Mouse (Mus musculus) embryonic facial prominence, embryonic 15.5 days (tissue): Measurements from ENCODE around the gene Plekhj1. TPM values are rescaled to one million over a fixed set of nuclear protein-coding genes. Genes with fewer than 3 reads are reported as not detected.

Experiments
- ATAC-seq: fragments of 200-750 bp; cut with Nextera tagmentation; 2 replicates; pipeline ENCODE4 v1.8.0; 2017; ENCODE audit warnings: low read depth, moderate TSS enrichment; ENCODE audit not compliant: insufficient number of reproducible peaks, low FRiP score, low TSS enrichment
- H3K27ac ChIP-seq: fragments of 300-500 bp; sonication (generic); replicated peaks from 2 replicates; pipeline ENCODE4 v1.5.1; 2015; ENCODE audit warnings: mild to moderate bottlenecking, inconsistent platforms
- H3K27me3 ChIP-seq: fragments of 300-500 bp; sonication (generic); 2 replicates; pipeline ENCODE4 v1.6.1; 2015; ENCODE audit warnings: inconsistent platforms
- H3K36me3 ChIP-seq: fragments of 300-500 bp; sonication (generic); 2 replicates; pipeline ENCODE4 v1.6.1; 2015; ENCODE audit warnings: mild to moderate bottlenecking, inconsistent platforms
- H3K4me1 ChIP-seq: fragments of 300-500 bp; sonication (generic); 2 replicates; pipeline ENCODE4 v1.6.1; 2015; ENCODE audit warnings: inconsistent platforms
- H3K4me2 ChIP-seq: fragments of 300-500 bp; sonication (generic); replicated peaks from 2 replicates; pipeline ENCODE4 v1.6.1; 2015; ENCODE audit warnings: mild to moderate bottlenecking, inconsistent platforms
- H3K4me3 ChIP-seq: fragments of 300-500 bp; sonication (generic); replicated peaks from 2 replicates; pipeline ENCODE4 v1.5.1; 2015; ENCODE audit warnings: mild to moderate bottlenecking, inconsistent platforms
- H3K9ac ChIP-seq: fragments of 300-500 bp; sonication (generic); 2 replicates; pipeline ENCODE4 v1.6.1; 2015; ENCODE audit warnings: inconsistent platforms
- H3K9me3 ChIP-seq: fragments of 300-500 bp; sonication (generic); replicated peaks from 2 replicates; pipeline ENCODE4 v1.6.1; 2016; ENCODE audit warnings: inconsistent platforms
- WGBS: fragments of 180-500 bp; shearing (Covaris S2); methylation state at CpG from one replicate; pipeline ENCODE4 v1.1.7; 2015; 5-methylcytosine and 5-hydroxymethylcytosine counted together
- polyA plus RNA-seq: library from polyadenylated mRNA; unstranded; fragments of >200 nt; fragmentation: Nextera tagmentation; extraction: Ambion mirVana; gene quantifications from 2 replicates; pipeline ENCODE4 v1.2.1, GENCODE M21; 2015

The Plekhj1 gene
- polyA plus RNA-seq: 121 and 125 TPM in 2 replicates

DNA sequence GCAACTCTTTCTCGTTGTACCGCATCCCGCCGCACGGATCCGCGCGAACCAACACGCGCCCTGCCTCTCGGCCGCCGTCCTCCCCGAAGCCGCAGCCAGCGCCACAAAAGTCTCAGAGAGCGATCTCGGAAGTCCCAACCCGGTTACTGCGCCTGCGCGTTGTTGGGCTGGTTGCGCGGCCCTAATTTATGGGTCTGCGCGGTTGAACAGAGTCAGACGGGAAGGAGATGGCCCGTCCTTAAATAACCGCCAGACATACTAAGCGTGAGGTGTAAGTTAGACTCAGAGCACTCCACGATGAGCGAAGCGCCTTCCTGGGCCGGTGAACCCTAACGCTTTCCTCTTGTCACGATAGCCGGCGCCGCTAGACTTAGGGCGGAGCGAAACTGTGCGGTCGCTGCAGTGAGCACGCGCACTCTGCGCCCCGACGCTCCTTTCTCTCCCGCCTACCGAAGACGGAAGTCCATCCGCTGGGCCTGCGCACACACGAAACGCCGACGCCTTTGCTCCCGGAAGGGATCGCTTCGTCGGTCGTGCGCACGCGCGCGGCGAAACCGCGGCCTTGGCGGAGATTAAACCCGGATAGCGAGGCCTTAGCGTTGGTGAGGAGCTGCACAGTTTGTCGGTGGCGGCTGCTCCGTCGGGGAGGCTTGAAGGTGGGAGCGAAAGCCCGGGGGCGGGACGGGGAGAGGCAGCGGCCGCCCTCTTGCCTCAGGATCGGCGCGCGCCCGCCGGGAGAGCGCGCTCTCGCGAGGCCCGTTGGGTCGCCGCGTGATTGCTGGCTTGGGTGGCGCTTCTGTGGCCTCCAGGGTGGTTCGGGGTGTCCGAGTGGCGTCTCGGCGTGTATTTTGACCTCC, at the start of gene Plekhj1, which contains the start of gene Sf3a2:
Plekhj1 (minus strand) TSS at position 477 of the 857 bp plus-strand sequence.
Sf3a2 (plus strand) TSS at position 49 of the 857 bp plus-strand sequence.
- H3K36me3 ChIP-seq: peaks cover 56% of the 10 kb centered on the region
- no peaks in the 10 kb centered on the region for H3K27me3 ChIP-seq
- peak within 1 kb of the TSS; percentile 94 for H3K4me3 ChIP-seq
- H3K4me1 ChIP-seq: peaks cover 33% of the 10 kb centered on the region
- peak within 1 kb of the TSS; percentile 92 for H3K9ac ChIP-seq
- H3K4me2 ChIP-seq: peak within 1 kb of the TSS; percentile 69
- under 1% methylated on average over 102 of the region's 104 CpGs for WGBS
- no peaks in the 10 kb centered on the region for H3K9me3 ChIP-seq
- H3K27ac ChIP-seq: peak within 1 kb of the TSS; percentile 99
- ATAC-seq: peak; percentile 92

DNA sequence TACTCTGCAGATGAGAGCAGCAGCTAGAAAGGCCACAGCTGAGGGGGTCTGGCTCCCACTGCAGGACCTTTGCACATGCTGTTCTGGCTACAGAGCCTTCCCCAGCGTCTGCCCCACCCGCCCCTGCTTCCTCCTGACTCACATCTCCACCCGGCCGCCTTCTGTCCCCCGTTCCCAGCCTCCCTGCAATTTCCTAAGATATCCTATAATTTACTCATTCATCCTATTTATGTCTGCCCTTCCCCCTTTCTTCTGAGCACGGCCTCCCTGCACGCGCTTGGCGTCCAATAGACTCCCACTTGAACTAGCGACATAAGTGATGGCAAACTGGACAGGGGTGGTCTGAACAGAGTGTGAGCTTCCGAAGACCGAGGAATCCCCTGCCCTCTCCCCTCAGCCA, 47.3 kb upstream of the Plekhj1 start:
- no peak for ATAC-seq
- 67% methylated on average over 12 of the region's 12 CpGs for WGBS
- peaks cover 39% of the 10 kb centered on the region for H3K27me3 ChIP-seq
- H3K4me1 ChIP-seq: peaks cover 11% of the 10 kb centered on the region
- no peak overlapping the region for H3K9ac ChIP-seq
- H3K36me3 ChIP-seq: no peaks in the 10 kb centered on the region
- H3K9me3 ChIP-seq: no peaks in the 10 kb centered on the region
- H3K4me3 ChIP-seq: no peak overlapping the region
- H3K27ac ChIP-seq: no peak overlapping the region
- no peak overlapping the region for H3K4me2 ChIP-seq

DNA sequence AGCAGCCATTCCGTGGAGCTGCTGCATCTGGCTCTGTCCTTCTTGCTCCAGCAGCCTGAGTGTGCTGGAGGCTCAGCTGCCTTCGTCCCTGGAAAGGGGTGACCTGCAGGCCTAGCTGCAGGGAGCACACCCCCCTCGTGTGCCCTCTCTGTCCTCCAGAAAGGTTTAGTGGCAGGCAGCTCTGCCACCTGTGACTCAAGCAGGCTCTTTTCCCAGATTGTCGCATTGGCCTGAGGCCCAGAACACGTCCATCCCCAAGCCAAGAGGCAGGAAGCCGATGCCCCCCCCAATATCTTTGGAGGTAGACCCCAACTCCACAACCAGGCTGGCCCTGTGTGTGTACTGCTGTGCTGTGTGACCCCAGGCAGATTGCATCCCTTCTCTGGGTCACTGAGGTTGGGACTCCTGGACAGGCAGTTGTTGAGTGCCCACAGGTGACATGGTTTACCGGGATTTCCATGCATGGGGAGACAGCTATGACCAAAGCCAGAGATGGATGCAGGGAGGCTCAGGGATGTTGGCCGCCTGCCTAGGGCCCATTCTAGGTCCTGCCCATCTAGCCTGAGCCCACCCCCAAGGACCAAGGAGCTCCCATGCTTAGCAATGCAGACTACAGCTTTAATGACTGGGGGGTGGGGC, 46.7 kb upstream of the Plekhj1 start:
- WGBS: 56% methylated on average over 8 of the region's 8 CpGs
- no peak overlapping the region for H3K4me3 ChIP-seq
- no peak overlapping the region for H3K9ac ChIP-seq
- H3K27ac ChIP-seq: no peak overlapping the region
- peaks cover 11% of the 10 kb centered on the region for H3K4me1 ChIP-seq
- ATAC-seq: no peak
- peaks cover 39% of the 10 kb centered on the region for H3K27me3 ChIP-seq
- H3K9me3 ChIP-seq: no peaks in the 10 kb centered on the region
- no peaks in the 10 kb centered on the region for H3K36me3 ChIP-seq
- H3K4me2 ChIP-seq: no peak overlapping the region

DNA sequence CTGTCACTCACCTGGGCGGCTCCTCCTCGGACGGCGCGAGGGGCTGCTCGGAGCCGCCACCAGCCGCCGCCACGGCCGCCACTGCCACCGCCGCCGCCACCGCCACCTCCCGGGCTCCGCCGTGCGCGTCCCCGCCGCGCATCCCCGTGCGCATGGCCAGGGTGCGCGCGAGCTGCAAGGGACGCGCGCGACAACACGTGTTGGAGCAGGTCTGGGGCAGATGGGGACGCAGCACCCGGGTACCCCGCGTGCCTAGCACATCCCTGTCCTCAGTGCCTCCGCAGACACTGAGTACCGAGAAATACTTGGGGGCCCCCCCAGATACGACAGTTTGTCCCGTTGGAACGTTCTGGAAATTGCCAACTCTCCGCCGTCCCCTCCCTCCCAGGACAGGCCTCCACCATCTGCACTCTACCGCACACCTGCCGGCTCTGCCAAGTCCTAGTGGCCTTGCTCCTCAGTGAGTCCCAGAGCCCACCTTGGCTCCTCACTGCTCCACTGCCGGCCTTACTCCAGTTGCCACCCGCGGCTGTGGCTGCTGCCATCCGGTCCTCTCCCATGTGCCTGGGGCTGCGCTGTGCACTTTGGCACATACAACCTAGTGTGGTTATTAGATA, 45.6 kb upstream of the Plekhj1 start, which contains the start of gene Lingo3:
Lingo3 (minus strand) TSS at position 109 of the 617 bp plus-strand sequence.
- Histone ChIP-seq H3K4me3 (peak within 1 kb of the TSS; percentile 50), H3K27me3 (peaks cover 39% of the 10 kb centered on the region), H3K4me1 (peaks cover 11% of the 10 kb centered on the region), H3K9me3 (no peaks in the 10 kb centered on the region), H3K36me3 (no peaks in the 10 kb centered on the region), H3K27ac (no peak within 1 kb of the TSS), H3K4me2 (peak within 1 kb of the TSS; percentile 91), H3K9ac (peak within 1 kb of the TSS; percentile 35)
- 3% methylated on average over 46 of the region's 51 CpGs for WGBS
- no peak for ATAC-seq

DNA sequence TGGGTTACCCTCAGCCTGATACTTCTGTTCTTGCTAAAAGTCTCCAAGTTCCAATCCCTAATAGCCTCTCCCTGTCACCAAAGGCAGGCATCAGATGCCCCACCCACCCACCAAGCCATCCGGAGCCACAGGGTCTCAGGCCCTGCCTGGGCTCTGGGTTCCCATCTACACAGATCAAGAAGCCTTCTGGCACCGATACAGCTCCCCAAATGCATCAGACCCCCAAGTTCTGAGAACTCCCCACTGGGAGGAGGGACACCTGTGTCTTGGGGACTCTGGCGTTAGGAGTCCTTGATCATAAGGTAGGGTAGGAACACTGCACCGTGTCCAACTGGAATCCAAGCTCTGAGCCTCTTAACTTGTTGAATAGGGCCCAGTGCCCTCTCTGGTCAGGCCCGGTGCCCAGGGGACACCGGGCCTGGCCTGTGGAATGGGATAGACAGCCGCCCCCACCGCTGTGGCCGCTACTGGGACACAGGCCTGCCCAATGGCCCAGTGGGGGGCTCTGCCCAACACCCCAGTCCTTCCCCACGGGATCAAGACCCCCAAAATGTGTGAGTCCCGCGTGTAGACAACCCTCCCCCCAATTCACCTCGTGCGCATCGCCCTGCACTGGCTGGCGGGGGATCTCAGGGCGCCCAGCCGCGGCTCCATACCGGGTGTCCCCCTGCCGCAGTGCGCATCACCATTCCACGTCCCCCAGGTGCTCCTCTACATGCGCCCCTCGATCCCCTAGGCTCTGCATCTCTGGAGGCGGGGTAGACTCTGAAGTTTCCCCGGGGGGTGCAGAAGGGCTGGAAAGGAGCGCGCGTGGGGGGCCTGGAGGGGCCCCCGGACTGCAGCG, 44.9 kb upstream of the Plekhj1 start:
- Histone ChIP-seq H3K36me3 (no peaks in the 10 kb centered on the region), H3K9ac (peak overlapping the region; percentile 35), H3K4me3 (peak overlapping the region; percentile 50), H3K27ac (no peak overlapping the region), H3K27me3 (peaks cover 39% of the 10 kb centered on the region), H3K9me3 (no peaks in the 10 kb centered on the region), H3K4me2 (peak overlapping the region; percentile 91), H3K4me1 (peaks cover 11% of the 10 kb centered on the region)
- 7% methylated on average over 32 of the region's 32 CpGs for WGBS
- ATAC-seq: no peak

DNA sequence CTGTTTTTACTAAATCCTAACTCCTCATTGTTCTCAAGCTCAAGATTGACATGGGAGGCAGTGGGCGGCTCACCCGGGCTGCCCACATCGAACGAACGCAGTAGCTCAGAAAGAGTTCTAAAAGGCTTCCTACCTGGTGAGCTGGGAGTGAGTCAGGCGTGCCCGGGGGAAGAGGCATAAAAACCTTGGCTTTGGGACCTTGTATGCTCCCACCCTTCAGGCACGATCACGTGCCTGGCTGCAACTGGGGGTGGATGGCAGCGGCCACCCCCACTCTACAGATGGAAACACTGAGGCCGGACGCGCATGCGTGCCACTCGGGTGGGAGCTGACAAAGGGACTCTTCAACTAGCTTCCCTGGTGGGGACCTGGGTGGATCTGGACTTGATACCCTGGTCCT, 43.9 kb upstream of the Plekhj1 start:
- Histone ChIP-seq H3K4me1 (peaks cover 13% of the 10 kb centered on the region), H3K27me3 (peaks cover 39% of the 10 kb centered on the region), H3K9me3 (no peaks in the 10 kb centered on the region)

DNA sequence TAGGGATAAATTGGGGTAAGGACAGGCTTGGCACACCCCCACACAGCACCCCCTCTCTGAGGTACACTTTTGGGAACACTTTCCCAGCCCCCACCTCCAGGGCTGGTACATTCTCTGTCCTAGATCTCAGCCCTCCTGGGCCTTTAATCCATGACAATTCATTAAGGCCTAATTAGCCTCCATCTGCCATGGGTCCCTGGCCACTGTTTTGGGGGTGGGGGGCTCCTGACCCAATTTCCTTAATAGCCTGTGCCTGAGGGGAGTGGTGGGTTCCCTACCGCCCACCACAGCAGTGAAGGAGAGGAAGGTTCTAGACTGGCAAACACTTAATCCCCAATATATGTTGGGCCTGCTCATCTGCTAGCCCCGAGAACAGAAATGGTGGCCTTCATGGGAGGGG, 43.3 kb upstream of the Plekhj1 start:
- Histone ChIP-seq H3K4me2 (no peak overlapping the region), H3K9ac (no peak overlapping the region), H3K27me3 (peaks cover 39% of the 10 kb centered on the region), H3K4me3 (no peak overlapping the region), H3K27ac (no peak overlapping the region), H3K36me3 (no peaks in the 10 kb centered on the region), H3K4me1 (peaks cover 20% of the 10 kb centered on the region), H3K9me3 (no peaks in the 10 kb centered on the region)
- ATAC-seq: no peak
- 74% methylated on average over 2 of the region's 2 CpGs for WGBS

More for the DNA sequence above, 43.9 kb upstream of the Plekhj1 start:
- Histone ChIP-seq H3K4me2 (no peak overlapping the region), H3K36me3 (no peaks in the 10 kb centered on the region), H3K4me3 (no peak overlapping the region), H3K27ac (no peak overlapping the region), H3K9ac (no peak overlapping the region)
- ATAC-seq: no peak
- 80% methylated on average over 15 of the region's 15 CpGs for WGBS

DNA sequence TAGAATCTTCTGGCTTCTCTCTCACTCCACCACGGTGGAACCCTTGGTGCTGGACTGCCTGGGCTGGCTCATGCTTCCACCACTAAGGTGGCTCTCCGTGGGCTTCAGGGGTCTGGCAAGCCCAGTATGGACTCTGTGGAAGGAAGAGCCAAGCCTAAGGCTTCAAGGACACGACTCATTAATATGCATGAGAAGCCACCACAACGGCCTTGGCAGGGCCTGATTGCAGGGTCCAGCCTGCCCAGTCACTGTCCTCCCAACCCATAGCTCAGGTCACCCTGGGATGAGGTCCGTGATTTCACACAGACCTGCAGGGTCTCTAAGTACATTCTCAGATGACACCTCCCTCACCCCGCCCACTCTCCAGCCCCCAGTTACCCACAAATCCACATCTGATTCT, 41.4 kb upstream of the Plekhj1 start:
- ATAC-seq: no peak
- no peak overlapping the region for H3K27ac ChIP-seq
- H3K36me3 ChIP-seq: no peaks in the 10 kb centered on the region
- H3K27me3 ChIP-seq: peaks cover 44% of the 10 kb centered on the region
- no peak overlapping the region for H3K4me2 ChIP-seq
- no peak overlapping the region for H3K9ac ChIP-seq
- no peaks in the 10 kb centered on the region for H3K9me3 ChIP-seq
- H3K4me1 ChIP-seq: peaks cover 20% of the 10 kb centered on the region
- 62% methylated on average over 6 of the region's 6 CpGs for WGBS
- no peak overlapping the region for H3K4me3 ChIP-seq

DNA sequence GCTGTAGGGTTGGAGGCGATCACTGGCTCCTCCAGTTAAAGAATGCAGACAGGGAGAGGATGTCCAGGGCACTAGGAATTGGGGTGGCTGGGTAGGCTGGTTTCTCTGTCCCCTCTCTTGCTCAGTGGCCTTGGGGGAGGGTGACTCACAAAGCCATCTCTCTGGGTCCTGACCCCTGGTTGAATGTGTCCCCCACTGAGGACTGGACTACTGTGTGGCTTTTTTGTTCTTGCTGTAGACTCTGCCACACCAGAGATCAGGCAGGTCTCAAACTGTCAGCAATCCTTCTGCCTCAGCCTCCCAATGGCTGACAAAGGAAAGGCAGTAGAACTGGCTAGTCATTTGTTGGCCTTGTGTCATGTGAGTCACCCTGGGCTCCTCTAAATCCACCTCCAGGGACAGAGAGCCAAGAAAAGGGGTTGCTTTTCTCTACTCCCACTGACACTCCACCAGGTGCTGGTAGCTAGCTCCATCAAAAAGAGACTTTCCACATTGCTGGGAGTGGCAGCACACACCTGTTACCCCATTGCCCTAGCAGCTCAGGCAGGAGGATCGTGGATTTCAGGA, 40.0 kb upstream of the Plekhj1 start:
- Histone ChIP-seq H3K27me3 (peaks cover 44% of the 10 kb centered on the region), H3K4me3 (no peak overlapping the region), H3K27ac (no peak overlapping the region), H3K9ac (no peak overlapping the region), H3K4me2 (no peak overlapping the region), H3K4me1 (peaks cover 11% of the 10 kb centered on the region), H3K9me3 (no peaks in the 10 kb centered on the region), H3K36me3 (0 out of 2 replicates have a peak, but pooled peaks cover 4% of the 10 kb centered on the region)
- 56% methylated on average over 2 of the region's 2 CpGs for WGBS
- no peak for ATAC-seq

DNA sequence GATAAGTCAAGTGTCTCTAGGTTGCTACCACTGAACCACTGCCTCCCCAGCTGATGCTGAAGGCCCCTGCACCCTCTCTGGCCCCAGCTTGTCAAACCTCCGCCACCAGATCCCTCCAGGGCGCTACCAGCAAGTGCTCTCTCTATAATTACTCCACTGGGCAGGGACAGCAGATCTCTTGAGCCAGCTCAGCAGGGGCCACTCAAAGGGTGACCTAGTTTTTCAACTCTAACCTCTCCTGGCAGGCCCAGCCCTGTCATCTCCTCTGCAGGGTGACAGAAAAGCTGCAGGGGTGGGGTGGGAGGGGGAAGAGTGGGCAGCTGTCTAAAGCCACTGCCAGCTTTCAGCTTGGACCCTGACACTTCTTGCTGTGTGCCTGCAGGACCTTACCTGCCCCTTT, 39.4 kb upstream of the Plekhj1 start:
- Histone ChIP-seq H3K27ac (no peak overlapping the region), H3K36me3 (0 out of 2 replicates have a peak, but pooled peaks cover 4% of the 10 kb centered on the region), H3K4me1 (0 out of 2 replicates have a peak, but pooled peaks cover 9% of the 10 kb centered on the region), H3K4me2 (no peak overlapping the region), H3K9me3 (no peaks in the 10 kb centered on the region), H3K4me3 (no peak overlapping the region), H3K27me3 (peaks cover 40% of the 10 kb centered on the region), H3K9ac (no peak overlapping the region)
- no peak for ATAC-seq
- WGBS: 20% methylated on average over 2 of the region's 2 CpGs
